Mouse (Mus musculus) right cerebral cortex, adult 2 months (tissue): ENCODE data around the gene Clcn6.
A peak's percentile ranks its signal among the peaks of the same experiment; 100 is the strongest.

ENCODE experiments used
- DNase-seq, 2 experiments: peaks; one replicate each; pipeline ENCODE4 v3.0.0; 2021 to 2022; ENCODE audit warnings: low spot score in 2 of 2

Gene Clcn6

DNA sequence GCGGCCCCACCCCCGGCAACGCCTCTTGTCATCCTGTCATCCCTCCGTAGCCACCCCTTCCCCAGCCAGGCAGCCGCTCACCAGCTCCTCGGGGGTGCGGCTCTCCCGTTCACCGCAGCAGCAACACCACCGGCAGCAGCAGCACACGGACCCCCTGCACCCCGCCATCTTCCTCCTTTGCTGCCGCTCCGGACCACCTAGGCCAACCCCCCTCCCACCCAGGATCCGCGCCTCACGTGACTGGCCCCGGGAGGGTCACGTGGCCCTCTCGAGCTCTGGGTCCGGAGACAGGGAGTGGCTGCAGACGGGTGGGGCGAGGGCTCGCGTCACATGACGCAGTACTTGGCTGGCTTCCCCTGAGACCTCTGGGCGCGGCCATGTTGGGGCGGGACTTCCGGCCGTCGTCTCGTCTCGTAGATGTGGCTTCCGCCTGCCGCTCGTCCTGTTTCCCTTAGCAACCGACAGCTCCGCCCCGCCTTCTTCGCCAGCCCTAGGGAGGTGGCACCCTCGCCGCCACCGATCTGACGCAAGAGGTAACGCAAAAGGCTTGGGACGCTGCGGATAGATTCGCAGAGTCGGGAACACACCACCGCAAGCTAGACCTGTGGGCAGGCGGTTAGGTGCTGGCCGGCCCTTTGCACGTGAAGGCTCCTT lies at the start of gene Clcn6, which contains the start of gene Mthfr:
Clcn6 (minus strand) TSS at position 222 of the 654 bp plus-strand sequence.
Mthfr (plus strand) TSS at position 478 of the 654 bp plus-strand sequence.
- DNase-seq, result peak; percentile 99 to 100

DNA sequence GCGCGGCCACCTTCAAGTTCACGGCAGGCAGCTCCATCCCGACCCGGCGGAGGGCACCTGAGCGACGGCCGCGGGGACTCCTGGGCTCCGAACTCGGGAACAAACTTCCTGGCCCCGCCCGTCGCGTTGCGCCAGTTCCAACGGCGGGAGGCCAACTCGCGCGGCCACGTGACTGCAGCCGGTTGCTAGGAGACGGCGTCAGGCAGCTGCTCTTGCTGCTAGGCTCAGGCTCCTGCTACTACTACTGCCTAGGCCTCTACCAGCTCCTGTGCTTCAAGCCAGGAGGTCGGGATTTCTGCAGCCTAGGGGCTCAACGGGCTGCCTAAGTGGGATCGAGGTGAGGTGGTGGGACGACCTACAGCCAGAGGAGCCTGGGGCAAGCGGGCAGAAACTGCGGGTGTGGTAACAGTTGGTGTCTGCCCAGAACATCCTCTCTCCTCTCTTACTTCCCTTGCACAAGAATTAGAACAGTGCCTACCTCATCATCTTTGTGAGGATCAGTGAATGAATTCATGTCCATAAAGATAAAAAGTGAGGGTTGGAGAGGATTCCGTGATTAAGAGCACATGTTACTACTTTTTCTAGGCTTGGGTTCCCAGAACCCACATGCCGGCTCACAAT lies 49.4 kb upstream of the Clcn6 start, which contains the start of gene Agtrap:
Agtrap (minus strand) TSS at position 125 of the 621 bp plus-strand sequence.
- peak; percentile 94 to 96 for DNase-seq

- no peak for DNase-seq
Measured at GRCm38 (mm10) chr4:148087091-148087906, 48.7 kb upstream of the Clcn6 start.

DNA sequence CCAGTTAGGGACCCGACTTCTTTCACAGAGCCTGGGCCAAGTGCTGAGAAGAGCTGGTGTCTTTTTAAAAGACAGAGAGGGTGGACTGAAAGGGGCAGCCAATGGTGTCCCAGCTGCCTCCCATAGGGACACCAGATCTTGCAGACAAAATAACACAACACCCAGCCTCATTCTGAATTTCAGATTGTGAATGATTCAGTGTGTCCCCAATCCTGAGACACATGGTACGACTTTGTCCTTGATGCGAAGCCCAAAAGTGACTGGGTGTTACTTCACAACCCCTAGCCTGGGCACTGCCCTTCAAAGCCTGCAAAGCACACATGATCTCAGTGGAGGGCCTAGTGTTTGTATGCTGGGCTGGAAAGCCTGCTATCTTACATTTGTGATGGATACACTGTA lies 47.3 kb upstream of the Clcn6 start:
- no peak for DNase-seq

DNA sequence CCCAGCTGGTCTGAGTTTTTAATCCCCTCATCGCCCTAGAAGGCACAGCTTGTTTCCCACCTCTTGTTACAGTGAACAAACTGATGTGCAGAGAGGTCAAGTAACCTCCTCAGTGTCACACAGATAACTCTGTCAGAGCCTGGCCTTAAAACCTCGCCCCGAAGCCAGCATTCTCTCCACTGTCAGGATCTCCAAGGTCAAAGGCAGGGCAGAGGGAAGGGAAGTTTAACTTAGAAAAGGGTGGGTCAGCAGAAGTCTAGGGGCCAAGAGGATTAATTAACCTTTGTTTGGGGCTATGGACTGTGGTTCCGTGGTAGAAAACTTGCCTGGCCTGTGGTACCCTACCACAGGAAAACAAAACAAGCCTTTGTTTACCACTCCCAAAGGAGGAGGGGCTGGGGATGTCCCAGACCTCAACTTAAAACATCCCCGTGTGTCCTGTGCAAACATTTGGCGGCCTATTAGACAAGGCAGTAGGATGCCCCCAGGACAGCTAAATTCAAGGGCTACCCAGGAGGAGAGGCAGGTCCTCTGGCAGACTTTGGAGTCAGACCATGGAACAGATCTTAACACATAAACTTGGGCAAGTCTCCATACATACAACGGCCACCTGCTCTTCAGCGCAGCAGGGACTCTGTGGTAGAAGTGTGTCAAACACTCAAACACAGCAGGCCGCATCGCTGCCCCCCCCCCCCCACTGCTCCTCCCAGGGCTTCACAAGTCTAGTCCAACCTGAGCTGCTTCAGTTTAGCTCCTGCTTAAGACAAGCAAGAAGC lies 46.7 kb upstream of the Clcn6 start:
- no peak for DNase-seq

- no peak for DNase-seq
Measured at GRCm38 (mm10) chr4:148084261-148084714, 45.7 kb upstream of the Clcn6 start.

- DNase-seq, result no peak
Measured at GRCm38 (mm10) chr4:148083176-148083899, 44.7 kb upstream of the Clcn6 start.

DNA sequence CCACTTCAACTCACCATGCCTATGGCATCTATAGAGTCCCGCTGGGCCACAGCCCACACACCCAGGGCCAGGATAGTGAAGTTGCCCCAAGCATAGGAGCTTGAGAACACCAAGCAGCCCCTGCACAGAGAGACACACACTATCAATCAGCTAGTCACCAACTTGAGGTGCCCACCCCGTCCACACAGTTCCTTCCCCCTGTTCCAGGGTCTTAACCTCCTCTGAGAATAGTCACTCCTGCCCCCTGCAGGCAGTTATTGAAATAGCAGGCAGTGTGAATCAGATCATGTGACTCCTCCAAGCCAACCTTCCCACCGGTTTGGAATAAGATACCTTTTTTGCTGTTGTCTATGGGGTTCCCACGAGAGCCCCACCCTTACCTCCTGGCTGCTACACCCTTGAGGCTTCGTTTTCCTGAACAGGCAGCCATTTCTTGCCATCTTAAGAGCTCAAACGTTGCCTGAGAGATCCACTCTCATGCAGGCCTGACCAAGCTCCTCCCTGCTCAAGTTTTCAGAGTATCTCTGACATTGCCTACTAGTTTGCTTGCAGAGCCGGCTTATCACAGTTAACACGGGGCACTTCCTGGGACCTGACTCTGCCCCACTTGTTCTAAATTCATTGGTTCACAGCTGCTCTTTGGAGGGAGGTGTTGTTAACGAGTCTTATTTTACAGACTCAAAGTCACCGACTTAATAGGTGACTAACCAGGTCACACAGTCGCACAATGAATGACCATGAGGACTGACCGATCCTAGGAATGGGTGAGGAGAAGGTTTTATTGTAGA lies 43.8 kb upstream of the Clcn6 start:
- DNase-seq, result peak; percentile 42 to 51

- no peak for DNase-seq
Measured at GRCm38 (mm10) chr4:148081201-148081600, 42.6 kb upstream of the Clcn6 start.

DNA sequence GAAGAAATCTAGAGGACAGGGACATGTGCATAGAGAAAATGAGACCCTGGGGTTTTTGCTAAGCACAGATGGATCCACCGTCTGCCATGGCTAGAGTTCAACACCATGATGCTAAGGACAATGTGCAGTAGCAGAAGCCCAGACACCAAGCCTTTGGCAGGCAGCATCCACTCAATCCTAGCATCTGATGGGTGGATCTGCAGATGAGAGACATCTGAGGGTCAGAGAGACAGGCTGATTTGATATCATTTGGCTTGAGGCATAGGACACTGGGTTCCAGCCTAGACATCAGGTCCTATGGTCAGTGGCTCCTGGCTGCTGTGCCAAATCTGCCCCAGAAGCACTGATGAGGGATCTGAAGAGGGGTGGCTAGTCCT lies 42.0 kb upstream of the Clcn6 start:
- no peak for DNase-seq

DNA sequence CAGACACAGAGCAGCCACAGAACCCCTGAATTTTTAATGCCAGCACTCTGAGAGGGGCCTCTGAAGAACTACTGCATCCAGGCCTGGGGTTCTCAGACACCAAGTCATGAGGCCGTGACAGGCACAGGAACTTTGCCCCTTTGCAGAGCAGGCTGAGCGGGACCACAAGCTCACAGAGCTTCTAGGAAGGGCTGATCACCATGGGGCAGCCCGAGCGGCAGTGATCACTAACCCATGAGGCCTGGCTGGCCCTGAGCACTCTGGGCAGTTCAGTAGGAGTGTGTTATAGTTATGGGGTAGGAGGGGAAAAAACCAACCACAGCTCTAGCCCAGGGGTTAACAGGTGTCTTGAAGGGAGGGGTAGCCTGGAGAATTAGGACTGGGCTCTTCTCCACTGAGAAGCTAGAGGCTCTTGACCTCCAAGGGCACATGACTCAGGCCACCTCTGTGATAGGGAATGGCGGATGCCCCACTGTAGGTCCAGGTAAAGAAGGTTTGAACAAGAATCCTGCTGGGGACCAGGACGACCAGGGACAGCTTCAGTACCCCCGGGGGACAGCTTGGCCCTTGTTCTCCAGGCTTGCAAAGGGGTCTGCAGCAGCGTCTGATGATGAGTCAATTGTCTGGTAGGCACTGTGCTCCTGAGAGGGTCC lies 41.4 kb upstream of the Clcn6 start:
- DNase-seq, result no peak

GRCm38 (mm10) chr4:148079212-148079611 lies 40.6 kb upstream of the Clcn6 start:
- DNase-seq, result no peak

DNA sequence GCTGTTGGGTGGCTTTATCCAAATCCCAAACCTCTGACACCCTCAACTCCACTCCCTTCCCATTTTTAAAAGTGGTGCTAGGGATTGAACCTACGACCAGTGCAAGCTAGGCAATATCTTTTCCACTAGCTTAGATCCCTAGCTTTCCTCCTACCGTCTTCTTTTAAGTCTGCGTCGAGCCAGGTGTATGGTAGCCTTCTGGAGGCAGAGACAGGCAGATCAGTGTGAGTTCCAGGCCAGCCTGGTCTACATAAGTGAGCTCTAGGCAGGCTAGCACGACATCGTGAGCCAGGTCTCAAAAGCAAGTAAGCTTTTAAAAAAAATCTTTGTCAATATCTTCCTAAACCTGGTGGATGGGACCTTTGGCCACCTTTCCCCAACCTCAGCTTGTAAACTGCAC lies 37.3 kb upstream of the Clcn6 start:
- no peak for DNase-seq

- peak; percentile 64 to 68 for DNase-seq
Measured at GRCm38 (mm10) chr4:148075259-148075658, 36.6 kb upstream of the Clcn6 start.

DNA sequence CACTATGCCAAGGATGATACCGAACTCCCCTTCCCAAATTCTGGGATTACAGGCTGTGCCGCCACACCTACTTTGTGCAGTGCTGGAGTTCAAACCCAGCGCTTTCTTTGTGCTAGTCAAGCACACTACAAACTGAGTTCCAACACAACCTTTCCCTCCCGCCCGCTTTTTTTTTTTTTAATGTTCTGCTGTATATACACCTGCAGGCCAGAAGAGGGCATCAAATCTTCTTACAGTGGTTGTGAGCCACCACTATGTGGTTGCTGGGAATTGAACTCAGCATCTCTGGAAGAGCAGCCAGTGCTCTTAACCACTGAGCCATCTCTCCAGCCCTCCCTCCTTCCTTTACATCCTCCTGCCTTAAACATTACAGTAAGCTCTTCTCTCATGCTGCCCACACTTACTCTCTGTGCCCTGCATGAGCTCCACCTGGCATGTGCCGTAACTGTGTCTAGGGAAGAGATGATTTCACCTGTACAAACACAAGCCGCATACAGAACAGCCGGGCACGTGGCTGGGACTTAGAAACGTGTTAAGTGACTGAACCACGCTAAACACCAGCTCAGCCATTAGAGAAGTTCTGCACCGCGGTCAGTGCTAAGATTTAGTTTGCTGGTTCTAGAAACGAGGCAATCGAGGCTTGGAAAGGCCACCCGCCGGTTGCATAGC lies 36.0 kb upstream of the Clcn6 start:
- DNase-seq, result no peak

GRCm38 (mm10) chr4:148071508-148071907 lies 32.9 kb upstream of the Clcn6 start:
- no peak for DNase-seq

GRCm38 (mm10) chr4:148069602-148070218 lies 31.1 kb upstream of the Clcn6 start:
- no peak for DNase-seq

- no peak for DNase-seq
Measured at GRCm38 (mm10) chr4:148067346-148067745, 28.7 kb upstream of the Clcn6 start.

DNA sequence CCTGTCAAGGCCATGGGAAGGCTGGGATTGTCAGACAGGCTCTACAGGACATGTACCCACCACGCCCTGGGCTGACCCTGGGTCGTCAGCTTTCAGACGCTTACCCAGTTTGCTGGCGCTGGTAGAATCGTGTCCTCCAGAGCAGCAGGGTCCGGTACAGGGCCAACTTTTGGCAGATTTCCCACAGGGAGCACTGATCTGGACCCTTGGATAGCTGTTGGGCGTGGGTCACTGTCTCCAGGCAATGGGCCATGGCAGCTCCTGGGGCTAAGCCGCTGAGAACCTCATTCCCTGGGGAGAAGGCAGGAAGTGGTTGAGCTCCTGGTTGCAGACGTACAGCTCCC lies 27.8 kb upstream of the Clcn6 start:
- DNase-seq, result no peak
